Mouse (Mus musculus) neural tube, embryonic 12.5 days (tissue): Measurements from ENCODE around the gene Chchd10. TPM values are rescaled to one million over a fixed set of nuclear protein-coding genes. Genes with fewer than 3 reads are reported as not detected.

Source experiments
- ATAC-seq: fragments of 200-750 bp; cut with Nextera tagmentation; 2 replicates; pipeline ENCODE4 v1.8.0; 2017; ENCODE audit warnings: low read depth, mild to moderate bottlenecking, moderate TSS enrichment, moderate library complexity; ENCODE audit not compliant: low FRiP score
- H3K27ac ChIP-seq: fragments of 300-500 bp; sonication (generic); 2 replicates; pipeline ENCODE4 v1.5.1; 2016
- H3K27me3 ChIP-seq: fragments of 300-500 bp; sonication (generic); replicated peaks from 2 replicates; pipeline ENCODE4 v1.6.1; 2016; ENCODE audit warnings: mild to moderate bottlenecking
- H3K36me3 ChIP-seq: fragments of 300-500 bp; sonication (generic); 2 replicates; pipeline ENCODE4 v1.6.1; 2016; ENCODE audit warnings: mild to moderate bottlenecking
- H3K4me1 ChIP-seq: fragments of 300-500 bp; sonication (generic); 2 replicates; pipeline ENCODE4 v1.6.1; 2016
- H3K4me2 ChIP-seq: fragments of 300-500 bp; sonication (generic); replicated peaks from 2 replicates; pipeline ENCODE4 v1.6.1; 2016; ENCODE audit warnings: mild to moderate bottlenecking
- H3K4me3 ChIP-seq: fragments of 300-500 bp; sonication (generic); 2 replicates; pipeline ENCODE4 v1.5.1; 2016
- H3K9ac ChIP-seq: fragments of 300-500 bp; sonication (generic); 2 replicates; pipeline ENCODE4 v1.6.1; 2016; ENCODE audit warnings: mild to moderate bottlenecking
- H3K9me3 ChIP-seq: fragments of 300-500 bp; sonication (generic); 2 replicates; pipeline ENCODE4 v1.6.1; 2016; ENCODE audit warnings: mild to moderate bottlenecking
- WGBS: fragments of 180-500 bp; shearing (Covaris S2); methylation state at CpG from one replicate; pipeline ENCODE4 v1.1.7; 2016; 5-methylcytosine and 5-hydroxymethylcytosine counted together
- polyA plus RNA-seq: library from polyadenylated mRNA; unstranded; fragments of >200 nt; fragmentation: Nextera tagmentation; extraction: Ambion mirVana; gene quantifications from 2 replicates; pipeline ENCODE4 v1.2.1, GENCODE M21; 2016

Chchd10 gene
- polyA plus RNA-seq, 1 experiment from 2014 or later = 20.6 TPM

- H3K4me2 ChIP-seq = no peak overlapping the region
- H3K4me1 ChIP-seq = peaks cover 25% of the 10 kb centered on the region; the same call in 1 of the 2 replicates
- no peak overlapping the region for H3K4me3 ChIP-seq
- 0 out of 2 replicates have a peak overlapping the region, but pooled peaks have one; percentile 3 for H3K27ac ChIP-seq
- 0 out of 2 replicates have a peak, but pooled peaks cover 1% of the 10 kb centered on the region for H3K27me3 ChIP-seq
- WGBS = 17% methylated on average over 11 of the region's 11 CpGs
- peak; percentile 73 for ATAC-seq
- H3K9ac ChIP-seq = no peak overlapping the region
- H3K36me3 ChIP-seq = no peaks in the 10 kb centered on the region
- no peaks in the 10 kb centered on the region for H3K9me3 ChIP-seq
Measured at GRCm38 (mm10) chr10:75944066-75944772, 11.3 kb downstream of the Chchd10 start.

GRCm38 (mm10) chr10:75945213-75945612, 12.3 kb downstream of the Chchd10 start:
- peaks cover 16% of the 10 kb centered on the region; the same call in 1 of the 2 replicates for H3K4me1 ChIP-seq
- H3K9ac ChIP-seq = no peak overlapping the region
- H3K36me3 ChIP-seq = no peaks in the 10 kb centered on the region
- H3K27me3 ChIP-seq = 0 out of 2 replicates have a peak, but pooled peaks cover 8% of the 10 kb centered on the region
- ATAC-seq = no peak
- H3K4me2 ChIP-seq = no peak overlapping the region
- 90% methylated on average over 7 of the region's 7 CpGs for WGBS
- no peak overlapping the region for H3K4me3 ChIP-seq
- no peaks in the 10 kb centered on the region for H3K9me3 ChIP-seq
- H3K27ac ChIP-seq = no peak overlapping the region

- Histone ChIP-seq H3K36me3 (no peaks in the 10 kb centered on the region), H3K4me2 (no peak overlapping the region), H3K27ac (no peak overlapping the region), H3K4me1 (peaks cover 15% of the 10 kb centered on the region), H3K9me3 (no peaks in the 10 kb centered on the region), H3K4me3 (no peak overlapping the region), H3K27me3 (0 out of 2 replicates have a peak, but pooled peaks cover 8% of the 10 kb centered on the region), H3K9ac (no peak overlapping the region)
- 91% methylated on average over 7 of the region's 7 CpGs for WGBS
- ATAC-seq = no peak
Measured at GRCm38 (mm10) chr10:75945896-75946295, 13.0 kb downstream of the Chchd10 start.

- ATAC-seq = no peak
- Histone ChIP-seq H3K9me3 (no peaks in the 10 kb centered on the region), H3K4me3 (no peak overlapping the region), H3K4me2 (no peak overlapping the region), H3K27me3 (0 out of 2 replicates have a peak, but pooled peaks cover 8% of the 10 kb centered on the region), H3K9ac (no peak overlapping the region), H3K36me3 (no peaks in the 10 kb centered on the region), H3K27ac (no peak overlapping the region), H3K4me1 (peaks cover 13% of the 10 kb centered on the region)
- WGBS = 77% methylated on average over 5 of the region's 5 CpGs
Measured at GRCm38 (mm10) chr10:75948079-75948478, 15.1 kb downstream of the Chchd10 start.

GRCm38 (mm10) chr10:75949053-75950045, 16.4 kb downstream of the Chchd10 start:
- Histone ChIP-seq H3K4me2 (no peak overlapping the region), H3K27me3 (peaks cover 8% of the 10 kb centered on the region; the same call in 1 of the 2 replicates), H3K4me3 (no peak overlapping the region), H3K36me3 (no peaks in the 10 kb centered on the region), H3K4me1 (peaks cover 10% of the 10 kb centered on the region), H3K9ac (no peak overlapping the region), H3K27ac (no peak overlapping the region), H3K9me3 (no peaks in the 10 kb centered on the region)
- 81% methylated on average over 22 of the region's 22 CpGs for WGBS
- ATAC-seq = no peak

GRCm38 (mm10) chr10:75950791-75951210, 17.9 kb downstream of the Chchd10 start:
- ATAC-seq = peak; percentile 73
- peak overlapping the region; percentile 39 for H3K4me3 ChIP-seq
- H3K9me3 ChIP-seq = no peaks in the 10 kb centered on the region
- peak overlapping the region; percentile 78 for H3K4me2 ChIP-seq
- 3% methylated on average over 23 of the region's 23 CpGs for WGBS
- H3K27me3 ChIP-seq = peaks cover 8% of the 10 kb centered on the region; the same call in 1 of the 2 replicates
- peaks cover 13% of the 10 kb centered on the region for H3K4me1 ChIP-seq
- peak overlapping the region; percentile 42; the same call in 1 of the 2 replicates for H3K9ac ChIP-seq
- H3K36me3 ChIP-seq = no peaks in the 10 kb centered on the region
- no peak overlapping the region for H3K27ac ChIP-seq

GRCm38 (mm10) chr10:75951424-75952050, 18.6 kb downstream of the Chchd10 start:
- peak; percentile 9; the same call in 1 of the 2 replicates for ATAC-seq
- peaks cover 8% of the 10 kb centered on the region; the same call in 1 of the 2 replicates for H3K27me3 ChIP-seq
- peak overlapping the region; percentile 78 for H3K4me2 ChIP-seq
- peaks cover 13% of the 10 kb centered on the region for H3K4me1 ChIP-seq
- peak overlapping the region; percentile 39 for H3K4me3 ChIP-seq
- H3K27ac ChIP-seq = no peak overlapping the region
- no peaks in the 10 kb centered on the region for H3K9me3 ChIP-seq
- 0 out of 2 replicates have a peak overlapping the region, but pooled peaks have one; percentile 42 for H3K9ac ChIP-seq
- no peaks in the 10 kb centered on the region for H3K36me3 ChIP-seq
- 5% methylated on average over 13 of the region's 13 CpGs for WGBS

GRCm38 (mm10) chr10:75954381-75954811, 21.5 kb downstream of the Chchd10 start, which contains the start of gene Gm5134:
TSS of gene Gm5134 (plus strand) at chr10:75954514.
- no peak for ATAC-seq
- H3K9me3 ChIP-seq = no peaks in the 10 kb centered on the region

GRCm38 (mm10) chr10:75973846-75974245, 40.9 kb downstream of the Chchd10 start:
- WGBS = 93% methylated on average over 10 of the region's 10 CpGs
- no peak for ATAC-seq

More at GRCm38 (mm10) chr10:75954381-75954811, 21.5 kb downstream of the Chchd10 start, which contains the start of gene Gm5134:
- Histone ChIP-seq H3K4me3 (no peak within 1 kb of the TSS), H3K4me2 (peak within 1 kb of the TSS; percentile 45), H3K9ac (0 out of 2 replicates have a peak within 1 kb of the TSS, but pooled peaks have one; percentile 27), H3K36me3 (no peaks in the 10 kb centered on the region), H3K4me1 (peaks cover 13% of the 10 kb centered on the region), H3K27me3 (peaks cover 8% of the 10 kb centered on the region; the same call in 1 of the 2 replicates), H3K27ac (no peak within 1 kb of the TSS)
- 35% methylated on average over 20 of the region's 20 CpGs for WGBS

GRCm38 (mm10) chr10:75975216-75975615, 42.3 kb downstream of the Chchd10 start:
- no peaks in the 10 kb centered on the region for H3K36me3 ChIP-seq
- H3K27me3 ChIP-seq = no peaks in the 10 kb centered on the region
- H3K9me3 ChIP-seq = no peaks in the 10 kb centered on the region
- H3K27ac ChIP-seq = no peak overlapping the region
- H3K4me3 ChIP-seq = no peak overlapping the region
- no peak for ATAC-seq
- peaks cover 7% of the 10 kb centered on the region; the same call in 1 of the 2 replicates for H3K4me1 ChIP-seq
- H3K9ac ChIP-seq = no peak overlapping the region
- H3K4me2 ChIP-seq = no peak overlapping the region
- WGBS = 82% methylated on average over 5 of the region's 5 CpGs

More at GRCm38 (mm10) chr10:75973846-75974245, 40.9 kb downstream of the Chchd10 start:
- Histone ChIP-seq H3K27ac (no peak overlapping the region), H3K36me3 (no peaks in the 10 kb centered on the region), H3K4me3 (no peak overlapping the region), H3K9ac (no peak overlapping the region), H3K4me1 (peaks cover 7% of the 10 kb centered on the region; the same call in 1 of the 2 replicates), H3K27me3 (no peaks in the 10 kb centered on the region), H3K9me3 (no peaks in the 10 kb centered on the region), H3K4me2 (no peak overlapping the region)

- H3K4me3 ChIP-seq = no peak overlapping the region
- H3K27ac ChIP-seq = no peak overlapping the region
- H3K4me1 ChIP-seq = peaks cover 7% of the 10 kb centered on the region; the same call in 1 of the 2 replicates
- WGBS = 43% methylated on average over 10 of the region's 10 CpGs
- ATAC-seq = 0 out of 2 replicates have a peak, but pooled peaks have one; percentile 9
- no peaks in the 10 kb centered on the region for H3K27me3 ChIP-seq
- no peak overlapping the region for H3K9ac ChIP-seq
- H3K9me3 ChIP-seq = no peaks in the 10 kb centered on the region
- no peak overlapping the region for H3K4me2 ChIP-seq
- no peaks in the 10 kb centered on the region for H3K36me3 ChIP-seq
Measured at GRCm38 (mm10) chr10:75978119-75978834, 45.3 kb downstream of the Chchd10 start.
